Mouse (Mus musculus): ENCODE measurements around the gene Itgb6. TPM values are rescaled to one million over a fixed set of nuclear protein-coding genes. Genes with fewer than 3 reads are reported as not detected.

Gene Itgb6
- polyA plus RNA-seq (2017; shearing (Covaris generic)), result not detected

- ATAC-seq, result no peak
These were observed at the start of gene Itgb6 for GRCm38 (mm10) chr2:60722514-60722913. Gene Itgb6, minus strand, starts transcription at chr2:60722643.

- ATAC-seq, result no peak
These were observed 44.0 kb upstream of the Itgb6 start for GRCm38 (mm10) chr2:60766420-60766819.

GRCm38 (mm10) chr2:60756218-60756617 is 33.8 kb upstream of the Itgb6 start:
- no peak for ATAC-seq

- no peak for ATAC-seq
These were observed 32.7 kb upstream of the Itgb6 start for GRCm38 (mm10) chr2:60755101-60755500.

- ATAC-seq, result peak; percentile 55
These were observed 28.8 kb upstream of the Itgb6 start for GRCm38 (mm10) chr2:60751274-60751673.

- peak; percentile 56 for ATAC-seq
These were observed 28.1 kb upstream of the Itgb6 start for GRCm38 (mm10) chr2:60750591-60750990.

GRCm38 (mm10) chr2:60748585-60748984 is 26.1 kb upstream of the Itgb6 start:
- ATAC-seq, result no peak

- no peak for ATAC-seq
These were observed 25.1 kb upstream of the Itgb6 start for GRCm38 (mm10) chr2:60747590-60747989.

GRCm38 (mm10) chr2:60744674-60745073 is 22.2 kb upstream of the Itgb6 start:
- ATAC-seq, result no peak

GRCm38 (mm10) chr2:60739389-60740137 is 17.1 kb upstream of the Itgb6 start:
- no peak for ATAC-seq

GRCm38 (mm10) chr2:60730929-60731328 is 8.5 kb upstream of the Itgb6 start:
- no peak for ATAC-seq

GRCm38 (mm10) chr2:60730024-60730423 is 7.6 kb upstream of the Itgb6 start:
- no peak for ATAC-seq

GRCm38 (mm10) chr2:60728902-60729585 is 6.6 kb upstream of the Itgb6 start:
- no peak for ATAC-seq

GRCm38 (mm10) chr2:60724660-60725059 is 2.2 kb upstream of the Itgb6 start:
- no peak for ATAC-seq

- no peak for ATAC-seq
These were observed 524 bp upstream of the Itgb6 start for GRCm38 (mm10) chr2:60722967-60723366.

GRCm38 (mm10) chr2:60720906-60721305 is 1.5 kb downstream of the Itgb6 start:
- peak; percentile 55 for ATAC-seq

GRCm38 (mm10) chr2:60720205-60720604 is 2.2 kb downstream of the Itgb6 start:
- ATAC-seq, result no peak

GRCm38 (mm10) chr2:60717348-60717747 is 5.1 kb downstream of the Itgb6 start:
- ATAC-seq, result peak; percentile 64

- ATAC-seq, result no peak
These were observed 5.9 kb downstream of the Itgb6 start for GRCm38 (mm10) chr2:60716549-60716948.

GRCm38 (mm10) chr2:60715771-60716170 is 6.7 kb downstream of the Itgb6 start:
- no peak for ATAC-seq

- ATAC-seq, result no peak
These were observed 7.4 kb downstream of the Itgb6 start for GRCm38 (mm10) chr2:60714971-60715502.

- ATAC-seq, result no peak
These were observed 8.0 kb downstream of the Itgb6 start for GRCm38 (mm10) chr2:60714475-60714874.

- ATAC-seq, result no peak
These were observed 8.6 kb downstream of the Itgb6 start for GRCm38 (mm10) chr2:60713857-60714256.

- ATAC-seq, result no peak
These were observed 9.6 kb downstream of the Itgb6 start for GRCm38 (mm10) chr2:60712891-60713290.
